ENCODE assay signal across 15 mouse cellular contexts in the genomic region with DNA sequence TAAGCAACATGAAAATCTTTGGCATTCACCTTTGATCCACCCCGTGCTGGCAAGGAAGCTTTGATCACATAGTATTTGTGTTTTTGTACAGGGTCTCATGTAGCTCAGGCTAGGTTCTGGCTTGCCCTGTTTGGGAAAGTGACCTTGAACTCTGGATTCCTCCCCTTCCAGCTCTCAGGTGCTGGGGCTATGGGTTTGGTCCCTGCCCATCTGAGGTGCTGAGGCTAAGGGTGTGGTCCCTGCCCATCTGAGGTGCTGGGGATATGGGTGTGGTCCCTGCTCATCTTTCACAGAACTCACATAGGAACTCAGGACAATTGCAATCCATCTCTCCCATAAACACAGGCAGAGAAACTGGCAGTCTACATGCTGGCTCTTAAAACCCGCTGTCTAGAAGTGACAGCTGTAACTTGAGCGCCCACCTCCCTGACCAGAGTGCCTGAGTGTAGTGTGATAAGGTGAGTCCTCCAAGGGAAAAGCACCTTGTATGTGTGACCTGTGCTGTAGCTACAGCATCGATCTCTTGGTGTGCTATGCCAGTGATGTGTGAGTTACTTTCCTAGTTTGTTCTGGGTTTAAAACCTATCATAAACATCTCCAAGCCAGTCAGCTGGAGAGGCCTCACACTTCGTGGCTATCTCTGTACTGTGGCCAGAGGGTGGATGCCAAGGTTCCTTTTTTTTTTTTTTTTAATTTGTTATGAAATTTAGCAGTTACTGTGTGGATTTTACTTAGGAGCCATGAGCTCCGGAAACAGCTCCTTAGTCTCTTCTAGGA.
DNase-seq lines count a peak whose midpoint lies in the region; ATAC-seq and TF ChIP-seq lines count a peak whose summit lies in the region.
"Had no signal": no experiment of that assay in that cellular context is flagged by ENCODE, and none has a peak within 500 bp of the region (broad histone marks: within the 10 kb centered on the region; RNA-seq: fewer than 3 reads in every experiment).

No protein-coding gene starts in this region.

- H3K9ac ChIP-seq in forebrain, embryonic 15.5 days (replicated peaks) = no peak overlapping the region
- H3K9ac ChIP-seq in forebrain, embryonic 11.5 days (ENCODE audit: low read length) = no peak overlapping the region
- no peak overlapping the region for H3K9ac ChIP-seq in lung, postnatal 0 days (replicated peaks; ENCODE audit: low read depth)
- H3K9ac ChIP-seq in intestine, embryonic 15.5 days = no peak overlapping the region
- H3K9ac ChIP-seq: limb, embryonic 13.5 days; stomach, embryonic 15.5 days had no signal

- no peaks in the 10 kb centered on the region for H3K9me3 ChIP-seq in forebrain, embryonic 15.5 days
- no peaks in the 10 kb centered on the region for H3K9me3 ChIP-seq in forebrain, embryonic 11.5 days (ENCODE audit: control insufficient read depth, low read length)
- no peaks in the 10 kb centered on the region for H3K9me3 ChIP-seq in lung, postnatal 0 days (ENCODE audit: low read length)
- H3K9me3 ChIP-seq in intestine, embryonic 15.5 days = no peaks in the 10 kb centered on the region
- H3K9me3 ChIP-seq: limb, embryonic 13.5 days; stomach, embryonic 15.5 days had no signal

- peaks cover 8% of the 10 kb centered on the region for H3K4me1 ChIP-seq in forebrain, embryonic 15.5 days
- no peaks in the 10 kb centered on the region for H3K4me1 ChIP-seq in forebrain, embryonic 11.5 days (replicated peaks; ENCODE audit: control insufficient read depth, insufficient read depth, low read length)
- 0 out of 2 replicates have a peak, but pooled peaks cover 2% of the 10 kb centered on the region for H3K4me1 ChIP-seq in lung, postnatal 0 days (ENCODE audit: insufficient read depth, low read depth, low read length)
- H3K4me1 ChIP-seq in intestine, embryonic 15.5 days (replicated peaks) = peaks cover 4% of the 10 kb centered on the region; the same call in 1 of the 2 replicates
- H3K4me1 ChIP-seq: stomach, embryonic 15.5 days had no signal

- DNase-seq in forebrain, embryonic 11.5 days (ENCODE audit: low spot score) = no peak
- no peak for DNase-seq in lung, postnatal 0 days (ENCODE audit: low spot score)
- DNase-seq in lung, postnatal 4 days = no peak
- DNase-seq in adipocyte (ENCODE audit: low spot score) = peak; percentile 52
- DNase-seq in heart, postnatal 4 days = peak; percentile 23
- DNase-seq in urinary bladder, adult 2 months (ENCODE audit: low spot score) = no peak
- DNase-seq: adrenal gland, adult 2 months; kidney, postnatal 4 days; thymus, postnatal 14 days had no signal

- no peaks in the 10 kb centered on the region for H3K27me3 ChIP-seq in forebrain, embryonic 15.5 days
- H3K27me3 ChIP-seq in forebrain, embryonic 11.5 days (ENCODE audit: control insufficient read depth, insufficient read depth, low read length) = no peaks in the 10 kb centered on the region
- H3K27me3 ChIP-seq in lung, postnatal 0 days (replicated peaks; ENCODE audit: insufficient read depth, low read length) = no peaks in the 10 kb centered on the region
- no peaks in the 10 kb centered on the region for H3K27me3 ChIP-seq in intestine, embryonic 15.5 days (replicated peaks)
- H3K27me3 ChIP-seq: limb, embryonic 13.5 days; stomach, embryonic 15.5 days had no signal

- WGBS in forebrain, embryonic 15.5 days = 81% methylated on average over 6 of the region's 6 CpGs
- 89% methylated on average over 6 of the region's 6 CpGs for WGBS in forebrain, embryonic 11.5 days
- WGBS in lung, postnatal 0 days = 46% methylated on average over 6 of the region's 6 CpGs
- WGBS in intestine, embryonic 15.5 days = 53% methylated on average over 6 of the region's 6 CpGs

- H3K4me2 ChIP-seq in forebrain, embryonic 15.5 days (replicated peaks) = no peak overlapping the region
- no peak overlapping the region for H3K4me2 ChIP-seq in forebrain, embryonic 11.5 days (ENCODE audit: low read depth, low read length, severe bottlenecking)
- no peak overlapping the region for H3K4me2 ChIP-seq in lung, postnatal 0 days (replicated peaks; ENCODE audit: low read depth, low read length)
- H3K4me2 ChIP-seq in intestine, embryonic 15.5 days (replicated peaks) = no peak overlapping the region
- H3K4me2 ChIP-seq: limb, embryonic 13.5 days; stomach, embryonic 15.5 days had no signal

- H3K27ac ChIP-seq in forebrain, embryonic 15.5 days (replicated peaks) = no peak overlapping the region
- no peak overlapping the region for H3K27ac ChIP-seq in forebrain, embryonic 11.5 days (ENCODE audit: low read depth, low read length)
- H3K27ac ChIP-seq in lung, postnatal 0 days (ENCODE audit: low read length) = no peak overlapping the region
- no peak overlapping the region for H3K27ac ChIP-seq in intestine, embryonic 15.5 days
- H3K27ac ChIP-seq: limb, embryonic 13.5 days; macrophage; stomach, embryonic 15.5 days had no signal

- TF ChIP-seq EP300 in lung, postnatal 0 days (IDR thresholded peaks at IDR 0.05) = no peak

- H3K36me3 ChIP-seq in forebrain, embryonic 15.5 days = no peaks in the 10 kb centered on the region
- no peaks in the 10 kb centered on the region for H3K36me3 ChIP-seq in forebrain, embryonic 11.5 days (ENCODE audit: control insufficient read depth, insufficient read depth, low read length)
- H3K36me3 ChIP-seq in lung, postnatal 0 days (ENCODE audit: insufficient read depth, low read length) = no peaks in the 10 kb centered on the region
- H3K36me3 ChIP-seq in intestine, embryonic 15.5 days = no peaks in the 10 kb centered on the region
- H3K36me3 ChIP-seq: limb, embryonic 13.5 days; stomach, embryonic 15.5 days had no signal

- ATAC-seq in forebrain, embryonic 15.5 days (replicated peaks) = 0 out of 2 replicates have a peak, but pooled peaks have one; percentile 16
- ATAC-seq in forebrain, embryonic 11.5 days (replicated peaks; ENCODE audit: low FRiP score) = no peak
- ATAC-seq in lung, postnatal 0 days = peak; percentile 52
- ATAC-seq in intestine, embryonic 15.5 days = no peak
- ATAC-seq: intestine, postnatal 0 days had no signal

- no peak overlapping the region for H3K4me3 ChIP-seq in forebrain, embryonic 15.5 days
- no peak overlapping the region for H3K4me3 ChIP-seq in forebrain, embryonic 11.5 days (ENCODE audit: low read depth, low read length)
- H3K4me3 ChIP-seq in lung, postnatal 0 days (ENCODE audit: low read depth, low read length) = no peak overlapping the region
- H3K4me3 ChIP-seq in intestine, embryonic 15.5 days (replicated peaks) = no peak overlapping the region
- H3K4me3 ChIP-seq: limb, embryonic 13.5 days; stomach, embryonic 15.5 days had no signal

- no peak for TF ChIP-seq CTCF in lung, postnatal 0 days (IDR thresholded peaks at IDR 0.05)

Comparison
In these comparisons a context has a peak if more than half of its experiments do, and no peak if none do; other contexts are left out.
1. ATAC-seq: peak in forebrain, embryonic 15.5 days (single experiment) and lung, postnatal 0 days (single experiment); none in forebrain, embryonic 11.5 days (single experiment) and intestine, embryonic 15.5 days (single experiment).
2. DNase-seq: peak in adipocyte (single experiment) and heart, postnatal 4 days (single experiment); none in forebrain, embryonic 11.5 days (single experiment), lung, postnatal 0 days (single experiment), lung, postnatal 4 days (0 of 2) and urinary bladder, adult 2 months (single experiment).